Mouse (Mus musculus) ovary, postnatal 36 days (tissue): Measurements from ENCODE around the gene Tmem131l.

Experiments used
- DNase-seq: peaks from one replicate; pipeline ENCODE4 v3.0.0; 2022; ENCODE audit warnings: low spot score, mixed read lengths

Tmem131l gene

GRCm38 (mm10) chr3:84039646-84040475 lies at the start of gene Tmem131l:
Gene Tmem131l (minus strand): TSS chr3:84040175.
- peak; percentile 83 for DNase-seq

- no peak for DNase-seq
Measured at GRCm38 (mm10) chr3:84086921-84087320, 46.9 kb upstream of the Tmem131l start.

DNA sequence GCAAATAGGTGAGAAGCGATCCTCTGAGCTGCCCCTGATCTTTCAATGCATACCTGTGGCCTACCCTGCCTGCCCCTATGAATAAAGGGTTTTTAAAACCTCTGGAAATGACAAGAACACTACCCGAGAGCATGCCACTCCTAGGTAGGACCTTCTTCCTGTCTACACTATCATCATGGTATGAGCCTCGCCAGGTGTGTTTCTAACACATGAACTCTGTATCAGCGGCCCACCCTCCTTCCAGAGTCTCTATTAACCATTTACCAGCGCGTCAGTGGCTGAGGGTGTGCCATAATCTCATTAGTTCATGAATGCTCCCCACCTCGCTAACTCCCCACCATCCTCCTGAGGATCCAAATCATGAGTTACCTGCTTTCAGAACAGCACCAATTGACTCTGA lies 46.4 kb upstream of the Tmem131l start:
- DNase-seq: no peak

- no peak for DNase-seq
Measured at GRCm38 (mm10) chr3:84085429-84085828, 45.5 kb upstream of the Tmem131l start.

DNA sequence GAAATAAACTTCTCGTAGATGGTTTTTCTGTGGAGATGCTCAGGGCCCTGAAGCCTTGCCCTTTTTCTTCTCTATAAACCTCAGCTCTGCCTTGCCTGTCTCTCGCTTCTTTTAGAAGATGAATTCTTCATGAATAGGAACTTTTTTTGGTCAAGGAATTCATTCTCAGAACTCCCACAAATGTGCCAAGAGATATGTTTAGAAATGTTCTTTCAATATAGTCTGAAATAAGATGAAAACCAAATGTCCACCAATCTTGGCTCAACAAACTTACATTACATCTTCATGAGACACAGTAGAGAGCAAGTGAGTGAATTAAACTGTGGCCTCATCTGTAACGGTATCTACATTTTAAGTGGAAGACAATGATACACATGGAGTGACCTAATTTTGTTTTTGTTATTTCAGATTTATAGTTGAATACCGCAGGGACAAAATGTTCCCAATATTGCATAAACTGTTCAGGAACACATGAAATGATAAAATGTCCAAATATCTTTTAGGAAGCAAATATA lies 41.3 kb upstream of the Tmem131l start:
- no peak for DNase-seq

DNA sequence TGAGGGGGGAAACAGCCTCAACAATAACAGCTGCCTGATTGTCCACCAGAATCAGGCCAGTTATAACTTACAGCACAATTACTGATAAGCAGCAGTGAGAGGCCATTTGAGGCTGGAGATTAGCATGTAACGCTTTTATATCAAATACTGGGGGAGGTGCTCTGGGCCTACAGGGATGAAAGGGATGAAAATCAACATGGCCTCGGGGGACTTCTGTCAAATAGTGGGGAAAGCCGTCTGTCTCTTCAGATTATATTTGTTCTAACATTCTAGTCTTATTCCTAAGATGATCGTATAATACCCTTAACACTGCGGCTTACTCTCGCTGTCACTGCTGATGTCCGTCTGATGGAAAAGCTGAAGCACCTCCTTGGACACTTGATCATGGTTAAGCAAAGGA lies 40.1 kb upstream of the Tmem131l start:
- no peak for DNase-seq

GRCm38 (mm10) chr3:84077505-84077904 lies 37.5 kb upstream of the Tmem131l start:
- no peak for DNase-seq

- DNase-seq: no peak
Measured at GRCm38 (mm10) chr3:84076543-84077332, 36.8 kb upstream of the Tmem131l start.

DNA sequence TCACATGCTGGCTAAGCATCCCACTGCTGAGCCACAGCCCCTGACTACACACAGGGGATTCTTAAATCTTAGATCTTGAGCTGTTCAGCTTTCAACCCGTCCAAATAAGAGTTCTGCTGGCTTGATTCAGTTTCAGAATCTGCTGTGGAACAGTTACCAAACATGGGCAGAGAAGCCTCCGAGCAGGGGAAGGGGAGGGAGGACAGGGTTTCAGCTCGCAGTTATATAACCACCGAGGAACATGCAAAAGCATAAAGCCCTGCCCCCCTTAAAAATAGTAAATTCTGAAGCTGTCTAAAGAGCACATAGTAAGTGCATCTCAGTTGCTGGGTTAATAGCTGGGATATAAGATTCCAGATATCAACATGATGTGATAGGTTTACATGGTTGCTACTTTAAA lies 35.5 kb upstream of the Tmem131l start:
- DNase-seq: no peak

DNA sequence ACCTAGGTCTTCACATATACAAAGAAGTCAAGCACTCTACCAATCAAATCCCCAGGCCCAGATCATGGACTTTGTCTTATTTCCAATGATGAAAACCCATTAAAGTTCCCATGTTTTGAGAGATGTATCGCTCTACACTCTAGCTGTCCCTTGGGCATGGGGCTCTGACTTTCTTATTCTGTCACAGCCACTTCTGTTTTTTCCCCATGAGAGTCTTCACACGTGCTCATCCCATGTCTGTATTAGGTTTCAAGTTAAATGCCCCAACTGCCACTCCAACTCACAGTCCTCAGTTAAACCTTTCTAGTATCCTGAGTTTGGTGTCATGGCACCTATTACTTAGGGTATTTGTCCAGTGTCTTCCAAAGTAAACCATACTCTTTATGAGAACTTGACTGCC lies 34.8 kb upstream of the Tmem131l start:
- no peak for DNase-seq

GRCm38 (mm10) chr3:84071641-84072040 lies 31.7 kb upstream of the Tmem131l start:
- DNase-seq: no peak

DNA sequence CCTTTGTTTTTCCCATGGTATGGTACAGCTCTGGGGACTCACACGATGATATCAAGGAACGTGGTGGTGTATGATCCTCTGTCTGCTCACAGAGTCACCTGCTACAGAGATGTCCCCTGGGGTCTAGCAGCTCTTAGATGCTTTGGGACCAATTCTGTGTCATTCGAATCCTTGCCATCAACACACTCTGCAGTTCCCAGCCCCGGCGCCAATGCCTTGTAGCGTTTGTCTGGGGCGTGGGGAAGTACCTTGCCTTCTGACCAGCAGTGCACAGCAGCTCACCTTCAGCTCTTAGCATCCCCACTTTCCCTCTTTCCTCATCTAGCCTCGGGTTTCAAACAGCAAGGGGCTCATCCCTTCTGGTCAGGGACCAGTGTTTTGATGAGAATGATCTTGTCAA lies 30.8 kb upstream of the Tmem131l start:
- DNase-seq: no peak

GRCm38 (mm10) chr3:84068831-84069709 lies 29.1 kb upstream of the Tmem131l start:
- no peak for DNase-seq

DNA sequence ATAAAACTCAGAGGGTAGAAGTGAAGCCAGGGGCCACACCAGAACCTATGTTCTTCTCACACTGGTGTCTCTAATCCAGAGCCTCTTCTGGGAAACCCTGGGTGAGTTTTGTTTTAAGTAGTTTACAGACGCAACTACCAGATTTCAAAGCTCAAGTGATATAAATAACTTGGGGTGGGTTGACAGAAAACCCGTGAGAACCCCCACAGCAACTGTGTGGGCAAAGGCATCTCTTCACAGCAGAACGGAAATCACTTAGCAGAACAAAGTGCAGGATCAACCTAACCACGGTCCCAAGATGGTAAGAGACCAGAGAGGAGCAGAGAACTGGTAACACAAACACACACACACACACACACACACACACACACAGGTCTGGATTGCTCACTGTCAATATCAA lies 25.9 kb upstream of the Tmem131l start:
- no peak for DNase-seq

GRCm38 (mm10) chr3:84063369-84063914 lies 23.5 kb upstream of the Tmem131l start:
- no peak for DNase-seq

DNA sequence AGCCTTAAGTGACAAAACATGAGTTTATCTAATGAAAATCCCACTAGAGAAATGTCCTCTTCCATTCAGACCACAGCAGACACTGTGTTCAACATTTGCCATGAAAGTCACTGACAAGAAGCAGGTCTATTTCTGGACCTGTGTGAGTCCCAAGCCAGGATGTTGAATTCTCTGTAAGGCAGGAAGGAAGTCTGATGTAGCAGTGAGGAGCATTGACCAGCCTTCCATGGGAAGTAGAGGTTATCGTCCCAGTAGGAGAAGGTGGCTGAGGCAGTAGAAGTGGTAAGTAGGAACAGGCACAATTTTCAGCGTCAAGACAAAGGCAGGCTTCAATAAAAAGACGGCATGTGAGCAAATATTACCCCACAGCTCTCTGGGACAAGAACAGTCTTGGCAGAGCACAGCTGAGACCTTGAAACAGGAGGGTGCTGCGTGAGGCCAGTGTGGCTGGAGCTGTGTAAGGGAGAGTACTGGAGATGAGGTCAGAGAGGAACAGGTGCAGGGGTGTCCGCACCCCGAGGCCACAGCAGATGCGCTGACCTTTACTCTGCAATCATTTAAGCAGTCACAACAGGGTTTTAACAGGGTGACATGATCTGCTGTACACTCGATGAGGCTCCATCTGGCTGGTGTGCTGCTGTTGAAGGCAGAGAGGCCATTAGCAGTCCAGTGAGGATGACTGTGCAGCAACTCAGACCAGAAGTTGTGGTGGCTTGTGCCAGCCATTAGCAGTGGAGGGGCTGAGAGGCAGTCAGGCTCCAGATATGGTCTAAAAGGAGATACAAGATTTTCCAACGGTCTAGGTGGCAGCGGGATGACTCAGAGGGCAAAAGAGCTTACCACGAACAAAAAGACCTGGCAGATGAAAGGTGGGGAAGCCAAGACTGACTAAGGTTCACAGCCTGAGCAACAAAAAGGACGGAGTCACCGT lies 21.8 kb upstream of the Tmem131l start:
- no peak for DNase-seq

DNA sequence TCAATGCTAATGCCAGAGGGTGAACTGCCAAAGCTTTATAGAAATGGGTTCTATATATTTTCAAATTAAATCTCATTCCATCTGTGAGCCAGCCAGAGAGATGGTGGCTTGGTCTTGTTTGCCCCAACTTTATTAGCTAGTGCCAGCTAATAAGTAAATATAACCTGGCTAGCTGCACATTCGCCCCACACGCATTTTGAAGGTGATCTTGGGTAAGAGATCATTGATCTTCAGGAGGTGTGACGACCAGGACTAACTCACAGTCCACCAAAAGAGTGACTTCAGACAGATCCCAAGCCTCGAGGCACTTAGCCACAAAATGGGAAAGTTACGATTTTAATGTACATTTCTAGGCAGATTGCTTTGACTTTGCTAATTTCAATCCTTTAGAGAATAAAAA lies 21.0 kb upstream of the Tmem131l start:
- no peak for DNase-seq

GRCm38 (mm10) chr3:84060128-84060527 lies 20.2 kb upstream of the Tmem131l start:
- no peak for DNase-seq

- DNase-seq: no peak
Measured at GRCm38 (mm10) chr3:84059676-84060075, 19.7 kb upstream of the Tmem131l start.

GRCm38 (mm10) chr3:84059261-84059660 lies 19.3 kb upstream of the Tmem131l start:
- DNase-seq: no peak

DNA sequence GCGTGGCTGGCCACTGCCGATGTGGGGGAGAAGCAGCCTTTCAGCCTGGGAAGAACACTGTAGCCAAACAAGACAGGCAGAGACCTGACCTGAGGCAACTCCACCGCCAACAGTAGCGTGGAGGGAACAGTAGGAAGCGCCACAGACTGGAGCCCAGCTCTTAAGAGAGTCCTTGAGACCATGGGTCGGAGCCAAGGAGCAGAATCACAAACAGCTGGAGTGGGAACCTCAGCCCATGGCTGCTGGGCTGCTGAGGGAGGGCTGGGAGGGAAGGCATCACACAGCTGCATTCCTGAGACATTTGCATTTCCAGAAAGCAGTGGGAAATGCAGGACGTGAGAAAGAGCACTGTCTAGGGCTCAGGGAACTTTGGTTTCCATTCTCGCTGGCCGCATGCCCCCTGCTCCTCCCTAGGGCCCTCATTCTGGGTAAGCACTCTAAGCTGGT lies 8.8 kb upstream of the Tmem131l start:
- DNase-seq: peak; percentile 48
